Mouse (Mus musculus) layer of hippocampus, adult 9-10 months (tissue): ENCODE measurements around the gene Zfp68.
"Not testable (repeated sequence)": the region's sequence is repeated elsewhere in the genome, so short reads cannot be mapped to it uniquely, and the experiment has no call there.

ENCODE experiments used
- DNase-seq: peaks from one replicate; pipeline ENCODE4 v3.0.0; 2022; ENCODE audit warnings: low spot score

Zfp68 gene

GRCm38 (mm10) chr5:138619211-138620128 is at the start of gene Zfp68:
Zfp68 (minus strand) TSS chr5:138619761.
- peak; percentile 95 for DNase-seq

GRCm38 (mm10) chr5:138658922-138659321 is 39.4 kb upstream of the Zfp68 start:
- DNase-seq, result no peak

- DNase-seq, result peak; percentile 63
Observed at GRCm38 (mm10) chr5:138657854-138658253, 38.3 kb upstream of the Zfp68 start.

- DNase-seq, result no peak
Observed at GRCm38 (mm10) chr5:138657407-138657806, 37.8 kb upstream of the Zfp68 start.

GRCm38 (mm10) chr5:138656477-138657156 is 37.1 kb upstream of the Zfp68 start:
- peak; percentile 24 for DNase-seq

GRCm38 (mm10) chr5:138652911-138653310 is 33.4 kb upstream of the Zfp68 start:
- no peak for DNase-seq

GRCm38 (mm10) chr5:138641761-138642160 is 22.2 kb upstream of the Zfp68 start:
- no peak for DNase-seq

GRCm38 (mm10) chr5:138641081-138641480 is 21.5 kb upstream of the Zfp68 start:
- no peak for DNase-seq

GRCm38 (mm10) chr5:138636486-138636885 is 16.9 kb upstream of the Zfp68 start:
- DNase-seq, result no peak

- DNase-seq, result no peak
Observed at GRCm38 (mm10) chr5:138623478-138623875, 3.9 kb upstream of the Zfp68 start.

- peak; percentile 96 for DNase-seq
Observed at GRCm38 (mm10) chr5:138622645-138623477, 3.3 kb upstream of the Zfp68 start, which contains the start of gene A430033K04Rik. A430033K04Rik (plus strand) TSS chr5:138622859.

GRCm38 (mm10) chr5:138620836-138621235 is 1.3 kb upstream of the Zfp68 start:
- no peak for DNase-seq

GRCm38 (mm10) chr5:138618353-138618752 is 1.2 kb downstream of the Zfp68 start:
- DNase-seq, result no peak

GRCm38 (mm10) chr5:138587396-138587795 is 32.2 kb downstream of the Zfp68 start:
- no peak for DNase-seq

GRCm38 (mm10) chr5:138571623-138572022 is 47.9 kb downstream of the Zfp68 start:
- no peak for DNase-seq

GRCm38 (mm10) chr5:138564612-138565011 is 54.9 kb downstream of the Zfp68 start, which contains the start of gene 1700123K08Rik:
1700123K08Rik (minus strand) TSS chr5:138564712.
- not testable (repeated sequence) for DNase-seq
